Mouse (Mus musculus): Measurements from ENCODE around the gene Sh3yl1.

DNA sequence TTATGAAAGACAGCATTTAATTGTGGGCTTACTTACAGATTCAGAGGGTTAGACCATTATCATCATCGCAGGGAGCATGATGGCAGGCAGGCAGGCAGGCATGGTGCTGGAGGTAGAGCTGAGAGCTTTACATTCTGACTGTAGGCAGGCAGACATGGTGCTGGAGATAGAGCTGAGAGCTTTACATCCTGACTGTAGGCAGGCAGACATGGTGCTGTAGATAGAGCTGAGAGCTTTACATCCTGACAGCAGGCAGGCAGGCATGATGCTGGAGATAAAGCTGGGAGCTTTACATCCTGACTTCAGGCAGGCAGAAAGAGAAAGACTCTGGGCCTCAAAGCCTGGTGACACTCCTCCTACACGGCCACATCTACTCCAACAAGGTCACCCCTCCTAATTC, 59.2 kb downstream of the Sh3yl1 start:
- TF ChIP-seq POLR2A (IDR thresholded peaks at IDR 0.05; ENCODE audit: low read depth, low read length) (no peak), CTCF (IDR thresholded peaks at IDR 0.05; ENCODE audit: borderline replicate concordance, insufficient read depth, low read length) (no peak)

Data from embryonic fibroblast, embryonic 13.5 days (primary cell).